Mouse (Mus musculus) activated CD4-positive, CD25-positive, alpha-beta regulatory T cell, adult 4 months (primary cell): ENCODE measurements around the gene Stat5b. TPM values are rescaled to one million over a fixed set of nuclear protein-coding genes. Genes with fewer than 3 reads are reported as not detected.

Source experiments
- ATAC-seq: one replicate; pipeline ENCODE4 v1.8.0; 2017
- polyA plus RNA-seq, 2 experiments: library from polyadenylated mRNA; unstranded; fragments of 100-300 nt; shearing (Covaris generic); gene quantifications; one replicate each; pipeline ENCODE4 v1.2.1; 2017

Gene Stat5b
- 10 to 100 TPM; 27.8 to 37.2 TPM for polyA plus RNA-seq

DNA sequence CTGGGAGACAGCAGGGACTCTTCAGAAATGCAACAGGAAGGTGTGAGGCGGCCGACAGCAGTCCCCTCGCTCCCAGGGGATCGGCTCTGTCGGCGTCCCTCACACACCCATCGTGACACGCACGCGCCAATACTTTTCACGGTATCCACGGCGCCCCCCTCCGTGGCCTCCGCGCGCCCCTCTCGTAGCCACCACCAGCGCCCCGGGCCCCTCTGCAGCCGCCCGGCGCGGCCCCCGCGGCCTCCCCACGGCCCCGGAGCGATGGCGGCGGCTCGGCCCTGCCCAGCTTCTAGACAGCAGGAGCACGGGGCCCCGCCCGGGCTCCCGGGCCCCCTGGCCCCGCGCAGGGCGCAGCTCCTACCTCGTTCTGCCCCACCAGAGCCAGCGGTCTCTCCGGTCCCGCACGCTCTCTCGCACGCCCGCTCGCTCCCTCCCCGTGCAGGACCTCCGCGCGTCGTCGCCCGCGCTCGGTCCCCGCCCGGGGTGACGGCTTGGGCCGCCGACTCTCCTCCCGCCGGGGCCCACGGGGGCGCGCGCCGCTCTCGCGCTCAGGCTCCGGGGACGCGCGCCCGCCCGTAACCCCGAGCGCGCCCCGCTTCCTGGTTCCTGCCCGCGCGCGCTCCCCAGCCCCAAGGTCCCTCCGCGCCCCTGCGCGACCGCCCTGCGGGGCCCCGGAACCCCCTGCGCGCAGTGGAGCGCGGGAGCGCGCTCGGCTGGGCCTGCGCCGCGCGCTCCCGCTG, at the start of gene Stat5b:
TSS of gene Stat5b (minus strand) at position 687 of the 740 bp plus-strand sequence.
- ATAC-seq = peak; percentile 27

DNA sequence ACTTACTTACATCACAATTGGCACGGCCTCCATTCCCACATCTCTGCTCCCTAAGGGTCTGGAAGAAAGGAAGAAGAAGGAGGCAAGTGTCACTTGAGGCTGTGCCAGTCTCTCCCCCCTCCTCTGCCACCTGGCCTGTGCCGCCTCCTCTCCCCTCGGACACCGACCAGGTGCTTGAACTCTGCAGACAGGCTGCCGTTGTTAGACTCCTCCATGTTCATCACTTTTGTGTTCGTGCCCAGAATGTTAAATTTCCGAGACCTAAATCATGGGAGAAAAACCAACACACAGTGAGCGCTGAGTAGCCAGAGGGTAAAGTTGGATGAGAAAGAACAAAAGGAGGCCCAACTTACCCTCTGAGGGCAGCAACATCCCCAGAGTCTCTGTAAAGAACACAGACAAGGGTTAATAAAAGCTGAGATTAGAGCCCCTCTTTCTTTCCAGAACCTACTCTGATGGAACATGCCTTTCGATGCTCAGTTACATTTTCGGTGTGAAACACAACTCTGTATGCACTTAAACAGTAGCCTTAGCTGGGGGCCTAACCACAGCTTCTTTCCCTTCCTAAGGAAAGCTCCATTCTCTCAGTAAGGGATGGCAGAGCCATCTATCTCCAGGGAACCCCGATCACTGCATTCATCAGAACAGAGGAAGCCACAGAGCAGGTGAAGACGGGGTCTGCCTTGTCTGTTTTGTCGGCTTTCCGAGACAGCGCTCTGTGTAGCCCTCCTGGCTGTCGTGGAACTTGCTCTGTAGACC, 48.1 kb upstream of the Stat5b start:
- ATAC-seq = no peak

DNA sequence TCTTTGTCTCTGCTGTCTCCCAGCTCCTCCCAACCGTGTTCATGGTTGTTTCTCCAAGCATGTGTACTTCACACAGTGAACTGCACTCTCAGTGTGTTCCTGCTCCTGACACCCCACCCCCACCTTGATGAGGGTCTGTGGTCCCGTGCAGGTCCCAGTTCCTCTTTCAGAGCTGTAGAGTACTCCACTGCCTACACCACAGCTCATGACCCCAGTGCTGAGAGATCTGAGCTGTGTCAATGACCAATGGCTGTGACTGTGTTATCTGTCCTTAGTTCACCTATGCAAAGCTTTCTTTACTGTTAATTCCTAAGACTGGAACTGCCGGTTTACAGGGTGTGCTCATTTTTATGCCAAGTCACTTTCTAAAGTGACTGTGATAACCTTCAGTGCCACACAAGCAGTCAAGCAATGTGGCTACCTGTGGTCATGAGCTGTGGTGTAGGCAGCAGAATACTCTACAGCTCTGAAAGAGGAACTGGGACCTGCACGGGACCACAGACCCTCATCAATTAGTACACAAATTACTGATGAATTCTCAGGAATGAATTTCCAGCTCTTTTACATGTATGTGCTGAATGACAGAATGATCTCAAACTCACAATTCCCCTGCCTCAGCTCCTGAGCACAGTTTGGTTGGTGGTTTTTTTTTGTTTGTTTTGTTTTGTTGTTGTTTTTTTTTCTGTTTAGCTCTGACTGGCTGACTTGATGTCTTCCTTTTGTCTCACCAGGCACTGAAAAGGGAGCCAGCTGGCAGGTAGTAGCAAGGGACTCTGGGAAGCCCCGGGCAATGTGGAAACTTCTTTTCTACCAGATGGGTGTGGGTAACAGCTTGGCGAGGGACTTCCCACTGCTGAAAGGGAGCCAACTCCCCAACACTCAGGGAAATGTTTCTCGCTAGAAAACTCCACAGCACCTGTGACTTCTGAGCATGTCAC, 47.0 kb upstream of the Stat5b start:
- ATAC-seq = peak; percentile 80

DNA sequence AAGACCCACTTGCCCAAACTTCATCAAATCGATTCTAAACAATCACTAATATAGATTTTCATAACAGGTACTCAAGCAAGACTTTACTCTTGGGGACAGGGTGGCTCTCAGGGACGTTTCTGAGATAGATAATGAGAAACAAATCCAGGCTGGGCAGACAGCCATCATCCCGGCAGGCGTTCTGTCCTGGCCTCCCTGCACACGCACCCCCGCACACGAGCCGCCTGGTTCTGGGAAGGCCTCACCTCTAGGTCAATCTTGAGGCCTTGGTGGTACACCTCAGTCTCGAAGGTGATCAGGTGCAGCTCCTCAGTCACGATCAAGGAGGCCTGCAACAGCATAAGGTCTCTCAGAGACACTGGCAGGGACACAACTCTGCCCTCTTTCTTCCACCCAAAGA, 45.6 kb upstream of the Stat5b start:
- no peak for ATAC-seq

DNA sequence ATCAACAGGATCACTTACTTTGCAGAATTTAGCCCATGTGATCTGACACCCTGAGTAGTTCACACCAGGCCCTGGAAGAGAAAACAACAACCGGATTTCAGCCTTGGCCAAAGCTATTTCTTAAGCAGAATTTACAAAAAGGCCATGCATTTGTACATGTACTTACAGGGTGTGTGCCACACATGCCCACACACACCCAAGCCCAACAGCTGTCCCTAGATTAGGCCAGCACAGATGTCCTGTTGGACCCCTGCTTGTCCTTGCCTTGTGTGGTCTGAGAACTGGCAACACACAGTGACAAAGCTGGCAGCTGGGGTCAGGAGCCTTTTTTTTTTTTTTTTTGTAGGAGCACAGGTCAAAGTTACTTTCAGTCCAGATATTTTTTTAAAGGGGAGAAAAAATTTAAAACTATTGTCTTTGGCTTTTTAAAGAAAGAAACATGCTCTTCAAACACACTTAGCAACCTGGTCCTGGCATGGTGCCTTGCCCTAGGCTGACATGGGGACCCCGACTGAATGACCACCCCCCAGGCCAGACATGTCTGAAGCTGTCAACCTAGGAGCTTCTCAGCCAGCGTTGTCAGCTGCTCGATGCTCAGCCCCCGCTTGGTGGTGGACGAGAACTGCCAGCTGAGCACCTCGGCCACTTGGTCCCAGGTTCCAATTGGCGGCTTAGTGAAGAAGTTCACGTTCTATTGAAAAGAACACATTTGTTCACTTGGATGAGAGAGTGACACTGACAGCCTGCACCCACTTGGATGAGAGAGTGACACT, 43.8 kb upstream of the Stat5b start:
- no peak for ATAC-seq

DNA sequence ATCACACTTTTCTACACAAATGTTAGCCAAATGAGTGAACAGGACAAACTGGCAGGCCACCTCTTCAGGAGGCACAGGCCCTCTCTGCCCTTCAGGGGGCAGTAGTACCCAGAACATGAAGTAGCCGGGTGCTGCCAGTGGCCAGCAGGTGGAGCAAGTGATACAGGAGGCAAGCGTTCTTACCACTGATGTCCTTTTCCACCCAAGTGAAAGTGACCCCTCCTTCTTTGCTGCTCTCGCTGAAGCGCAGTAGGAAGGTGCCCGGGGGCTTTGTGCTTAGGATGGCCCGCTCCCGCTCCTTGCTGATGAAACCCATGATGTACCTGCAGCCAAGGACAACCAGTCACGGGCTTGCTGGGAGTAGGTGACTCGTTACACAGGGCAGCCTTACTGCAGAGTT, 43.0 kb upstream of the Stat5b start:
- peak; percentile 53 for ATAC-seq

DNA sequence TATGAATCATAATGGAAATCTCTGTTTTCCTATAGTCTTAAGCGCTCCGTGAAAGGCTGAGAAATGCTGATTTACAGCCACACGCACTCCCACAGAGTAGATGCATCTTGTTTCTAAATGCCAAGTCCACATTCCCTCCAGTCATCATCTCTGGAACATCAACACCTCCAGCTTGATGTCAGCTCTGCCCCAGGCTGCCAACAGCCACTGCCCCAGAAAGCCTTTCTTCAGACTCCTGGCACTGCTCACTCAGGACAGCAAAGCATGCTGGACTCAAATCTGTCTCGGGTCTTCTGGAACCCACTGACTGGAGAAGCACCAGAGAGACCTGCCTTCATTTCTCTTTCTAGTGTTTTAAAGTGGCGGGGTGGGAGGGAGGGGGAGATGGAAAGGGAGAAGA, 41.9 kb upstream of the Stat5b start:
- ATAC-seq = no peak

DNA sequence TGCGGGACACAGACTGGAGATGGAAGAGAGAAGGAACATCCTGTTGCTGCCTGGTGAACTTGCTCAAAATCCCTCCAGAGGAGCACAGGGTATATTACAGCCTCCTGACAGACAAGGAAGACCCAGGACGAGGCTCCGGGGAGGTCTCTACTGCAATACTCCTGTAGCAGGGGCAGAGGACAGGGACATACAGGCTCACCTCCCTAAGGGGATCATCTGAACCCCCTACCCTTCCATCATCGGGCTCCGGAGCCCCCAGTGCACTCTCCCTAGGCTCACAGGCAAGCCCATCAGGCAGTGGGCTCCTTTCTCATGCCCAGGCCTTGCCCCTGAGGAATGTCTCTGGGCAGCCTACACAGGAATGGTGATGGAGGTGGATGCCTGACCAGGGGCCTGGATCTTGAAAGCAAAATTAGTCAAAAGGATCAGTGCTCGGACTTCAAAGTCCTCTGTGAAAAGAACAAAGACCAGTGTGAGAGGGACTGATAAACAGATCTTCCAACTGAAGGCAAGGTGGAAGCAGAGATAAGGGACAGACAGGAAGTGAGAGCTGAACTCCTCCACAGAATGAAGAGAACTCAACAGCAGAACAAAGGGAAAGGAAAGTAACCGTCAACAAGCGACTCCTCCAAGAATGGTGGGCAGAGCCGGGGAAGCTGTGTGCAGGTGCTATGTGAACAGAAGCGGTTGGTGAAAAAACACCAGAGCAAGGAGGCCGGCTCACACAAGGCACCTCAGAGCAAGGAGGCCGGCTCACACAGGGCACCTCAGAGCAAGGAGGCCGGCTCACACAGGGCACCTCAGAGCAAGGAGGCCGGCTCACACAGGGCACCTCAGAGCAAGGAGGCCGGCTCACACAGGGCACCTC, 41.0 kb upstream of the Stat5b start:
- ATAC-seq = peak; percentile 49

DNA sequence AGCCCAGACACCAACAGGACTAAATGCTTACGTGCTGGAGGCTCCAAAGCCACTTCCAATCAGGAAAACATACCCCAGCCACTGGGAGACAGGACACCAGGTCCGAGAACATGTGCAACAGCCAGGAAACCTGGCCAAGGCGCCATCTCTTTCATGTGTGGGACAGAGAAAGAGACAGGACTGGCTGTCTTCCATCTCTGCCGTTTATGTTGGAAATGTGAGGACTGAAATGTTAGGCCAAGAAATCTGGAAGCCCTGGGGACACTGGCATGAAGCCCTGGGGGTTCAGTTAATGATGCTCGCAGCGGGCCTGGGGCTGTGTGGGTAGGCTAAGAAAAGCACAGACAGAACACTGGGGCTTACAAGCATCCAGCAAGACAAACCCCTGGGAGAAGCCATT, 40.0 kb upstream of the Stat5b start:
- no peak for ATAC-seq

DNA sequence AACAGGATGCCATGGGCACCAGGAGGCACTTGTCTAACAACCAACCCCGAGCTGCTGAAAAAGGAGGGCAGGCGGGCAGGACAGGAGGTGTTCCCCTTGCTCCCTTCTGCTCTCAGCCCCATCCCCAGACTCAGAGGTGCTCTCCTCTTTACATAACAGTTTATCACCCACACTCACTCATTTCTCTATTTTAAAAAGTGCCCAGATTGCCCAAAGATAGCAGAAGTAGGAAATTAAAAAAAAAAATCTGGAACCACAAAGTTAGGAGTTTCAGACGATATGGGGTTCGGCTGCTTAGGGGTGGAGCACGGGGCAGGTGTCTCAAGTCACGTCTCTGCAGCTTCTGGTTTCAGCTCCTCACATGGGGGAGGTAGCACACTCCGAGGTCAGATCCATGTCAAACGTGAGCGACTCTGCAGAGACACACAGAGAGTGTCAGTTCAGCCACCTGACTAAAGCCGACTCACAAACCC, 37.9 kb upstream of the Stat5b start:
- ATAC-seq = no peak

DNA sequence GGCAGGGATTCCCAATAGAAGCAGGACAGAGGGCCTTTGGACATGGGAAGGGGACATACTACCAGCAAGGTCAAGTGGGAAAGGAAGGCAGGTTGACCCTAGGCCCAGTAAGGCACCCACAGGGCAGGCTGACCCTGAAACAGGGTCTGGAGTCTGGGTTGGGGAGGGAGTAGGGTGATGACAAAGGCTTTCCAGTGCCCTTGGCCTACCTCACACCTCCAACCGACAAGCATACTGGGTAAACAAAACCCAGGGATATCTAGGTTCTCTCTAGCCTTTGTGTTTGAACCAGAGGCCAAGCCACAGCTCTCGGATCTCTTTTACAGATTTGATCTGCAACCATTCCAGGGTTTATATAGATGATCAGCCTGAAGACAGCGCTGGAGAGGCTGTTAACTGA, 37.2 kb upstream of the Stat5b start:
- no peak for ATAC-seq

DNA sequence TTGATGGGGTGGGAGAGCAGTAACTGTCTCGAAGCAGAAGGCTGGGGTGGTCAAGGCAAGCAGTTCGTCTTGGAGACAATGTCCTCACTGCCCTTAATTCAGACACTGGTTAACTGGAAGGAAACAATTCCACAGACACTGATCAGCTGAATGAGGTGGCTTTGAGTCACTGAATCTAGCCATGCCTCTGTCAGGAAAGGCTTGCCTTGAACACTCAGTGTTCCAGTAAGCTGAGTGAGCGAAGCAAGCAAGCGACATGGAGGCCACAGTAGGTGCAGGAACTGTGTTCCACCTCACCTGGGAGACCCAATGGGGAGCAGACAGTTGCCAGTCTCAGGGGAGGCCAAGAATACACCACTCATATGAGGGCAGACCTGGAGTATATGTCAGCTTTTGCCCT, 36.7 kb upstream of the Stat5b start:
- no peak for ATAC-seq

DNA sequence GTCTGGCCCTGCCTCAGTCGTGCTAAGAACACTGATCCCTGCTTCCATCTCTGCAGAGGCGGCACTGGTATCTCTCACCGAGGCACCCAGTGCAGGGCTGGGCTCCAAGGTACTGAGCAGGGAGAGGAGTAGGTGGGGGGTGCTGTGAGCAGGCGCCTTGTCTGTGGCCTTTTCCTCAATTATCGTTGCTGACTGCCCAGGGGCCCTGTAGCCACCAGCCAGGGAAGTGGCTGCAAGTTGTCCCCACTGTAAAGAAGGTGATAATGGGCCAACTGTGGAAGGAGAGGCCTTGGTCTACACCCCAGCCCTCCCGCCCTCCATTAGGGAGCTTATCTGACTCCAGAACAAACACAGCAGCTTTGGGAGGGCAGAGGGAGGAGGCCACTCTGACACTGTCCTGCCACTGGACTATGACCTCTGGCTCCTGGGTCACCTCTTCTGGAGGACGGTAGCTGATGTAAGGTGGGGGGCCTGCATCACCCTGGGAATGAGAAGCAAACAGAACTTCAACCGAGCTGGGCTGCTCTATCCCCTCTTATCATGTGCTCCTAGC, 35.7 kb upstream of the Stat5b start:
- no peak for ATAC-seq

DNA sequence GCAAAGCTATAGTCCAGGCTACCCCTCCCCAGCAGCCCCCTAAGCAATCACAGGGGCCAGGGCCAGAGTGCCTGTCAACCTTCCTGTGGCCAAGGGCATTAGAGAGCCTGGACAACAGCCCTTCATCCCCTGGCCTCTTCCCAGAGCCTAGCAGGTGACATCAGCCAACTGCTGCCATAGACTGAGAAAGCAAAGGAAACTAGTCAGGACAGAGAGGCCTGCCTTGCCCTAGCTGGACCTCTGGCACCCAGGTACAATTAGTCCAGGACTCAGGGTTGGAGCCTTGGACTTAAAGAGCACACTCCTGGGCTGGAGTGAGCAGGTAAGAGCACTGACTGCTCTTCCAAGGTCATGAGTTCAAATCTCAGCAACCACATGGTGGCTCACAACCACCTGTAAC, 34.9 kb upstream of the Stat5b start:
- ATAC-seq = no peak

DNA sequence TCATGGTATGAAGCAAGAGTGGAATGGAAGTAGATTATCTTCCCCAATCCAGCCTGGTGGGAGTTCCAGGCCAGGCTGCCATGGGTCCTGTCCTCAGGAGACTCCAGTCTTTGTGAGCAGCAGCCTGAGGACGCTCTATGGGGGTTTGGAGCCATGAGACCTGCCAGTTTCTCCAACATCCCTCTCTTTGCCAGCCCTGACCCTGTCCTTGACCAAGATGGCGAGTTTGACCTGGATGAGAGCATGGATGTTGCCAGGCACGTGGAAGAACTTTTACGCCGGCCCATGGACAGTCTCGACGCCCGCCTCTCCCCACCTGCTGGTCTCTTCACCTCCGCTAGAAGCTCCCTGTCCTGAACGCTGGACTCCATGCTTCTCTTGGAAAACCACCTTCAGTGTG, 33.1 kb upstream of the Stat5b start:
- no peak for ATAC-seq

DNA sequence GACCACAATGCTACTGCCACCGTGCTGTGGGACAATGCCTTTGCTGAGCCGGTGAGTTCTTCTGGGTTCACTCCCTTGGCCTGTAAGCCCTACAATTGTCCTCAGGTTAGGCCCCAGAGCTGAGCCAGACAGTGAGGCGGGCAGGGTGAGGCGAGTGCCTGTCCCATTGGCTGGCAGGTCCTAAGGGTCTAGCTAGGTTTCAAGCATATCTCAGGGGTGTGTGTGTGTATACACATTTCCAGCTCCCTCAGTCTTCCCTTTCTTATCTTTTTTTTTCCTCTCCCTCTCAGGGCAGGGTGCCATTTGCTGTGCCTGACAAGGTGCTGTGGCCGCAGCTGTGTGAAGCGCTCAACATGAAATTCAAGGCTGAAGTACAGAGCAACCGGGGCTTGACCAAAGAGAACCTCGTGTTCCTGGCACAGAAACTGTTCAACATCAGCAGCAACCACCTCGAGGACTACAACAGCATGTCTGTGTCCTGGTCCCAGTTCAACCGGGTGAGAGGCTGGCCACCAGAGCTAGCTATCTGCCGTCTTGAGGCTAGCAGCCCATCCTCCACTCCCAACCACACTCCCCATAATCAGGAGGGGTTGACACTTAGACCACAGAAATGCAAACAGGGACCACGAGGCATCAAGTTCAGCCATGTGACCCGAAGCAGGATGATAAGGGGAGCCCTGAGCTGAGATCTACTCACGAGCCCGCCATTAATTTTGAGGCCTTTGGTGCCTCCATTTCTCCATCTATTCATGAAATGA, 29.0 kb upstream of the Stat5b start:
- ATAC-seq = no peak

DNA sequence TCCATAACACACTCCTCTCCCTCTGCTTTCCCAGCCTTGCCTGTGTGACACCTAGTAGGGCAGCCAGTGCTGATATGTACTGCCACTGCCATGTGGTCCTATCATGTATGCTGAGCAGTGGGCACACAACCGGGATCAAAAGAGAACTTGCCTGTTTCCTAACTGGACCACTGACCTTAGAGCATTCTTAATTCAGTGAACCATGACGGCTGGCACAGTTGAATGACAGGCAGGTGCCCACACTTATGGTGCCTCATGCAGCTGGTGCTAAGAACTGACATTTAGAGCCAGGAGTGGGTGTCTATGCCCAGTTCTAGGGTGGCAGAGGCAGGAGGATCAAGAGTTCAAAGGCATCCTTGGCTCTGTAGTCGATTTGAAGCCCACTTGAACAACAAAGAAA, 25.2 kb upstream of the Stat5b start:
- no peak for ATAC-seq

DNA sequence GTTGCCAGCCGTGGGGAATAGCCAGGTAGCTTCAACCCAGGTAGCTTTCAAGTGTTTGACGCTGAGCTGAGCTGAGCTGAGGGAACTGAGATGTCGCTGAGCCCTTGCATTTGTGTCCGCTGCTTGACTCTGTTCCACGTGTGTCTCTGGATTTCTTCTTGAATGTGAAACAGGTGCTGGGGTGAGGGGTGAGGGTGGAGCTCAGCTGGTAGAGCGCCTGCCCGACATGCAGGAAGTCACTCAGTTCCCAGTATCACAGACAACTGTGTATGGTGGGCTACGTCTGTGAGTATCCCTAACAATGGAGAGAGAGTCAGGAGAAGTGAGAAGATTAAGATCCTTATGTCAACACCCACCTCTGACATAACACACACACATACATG, 20.4 kb upstream of the Stat5b start:
- ATAC-seq = no peak

DNA sequence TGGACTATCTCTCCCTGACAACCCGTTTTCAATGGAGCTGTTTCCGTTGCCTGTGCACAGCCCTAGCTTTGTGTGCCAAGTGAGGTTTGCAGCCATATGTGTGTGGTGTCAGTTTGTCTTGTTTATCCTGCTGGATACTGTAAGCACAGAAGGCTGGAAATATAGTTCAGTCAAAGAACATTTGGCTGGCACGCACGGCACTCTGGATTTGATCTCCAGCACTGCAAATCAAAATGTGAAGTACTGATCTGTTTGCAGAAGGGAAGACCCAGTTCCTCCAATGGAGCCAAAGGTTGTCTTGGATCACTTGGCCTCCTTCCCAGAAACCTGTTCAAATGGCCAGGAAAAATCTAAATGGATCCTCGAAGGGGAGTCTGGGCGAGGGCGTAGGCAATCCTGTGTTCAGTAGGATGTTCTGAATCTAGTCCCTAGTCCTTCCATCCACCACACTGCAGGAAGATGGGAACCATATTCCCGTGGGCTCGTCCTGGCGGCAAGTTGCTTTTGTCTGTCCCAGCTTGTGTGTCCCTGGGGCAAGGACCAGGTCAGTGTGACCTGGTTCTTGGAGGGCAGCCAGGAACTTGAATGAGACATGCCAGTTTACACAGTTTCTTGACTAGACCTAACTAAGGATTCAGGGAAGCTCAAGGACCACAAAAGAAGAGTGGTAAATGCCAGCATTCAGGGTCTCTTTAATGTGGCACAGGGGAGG, 19.9 kb upstream of the Stat5b start:
- ATAC-seq = no peak
